Mouse (Mus musculus): ENCODE results near the gene Ide. TPM values are rescaled to one million over a fixed set of nuclear protein-coding genes. Genes with fewer than 3 reads are reported as not detected.

Ide gene
- polyA plus RNA-seq (2012; rRNA removed), result 91.8 and 96.7 TPM in 2 replicates

GRCm38 (mm10) chr19:37337752-37338151, at the start of gene Ide:
Gene Ide, minus strand, starts transcription at chr19:37337852.
- Histone ChIP-seq H3K4me1 (ENCODE audit: control insufficient read depth, insufficient read depth, low read length) (peaks cover 2% of the 10 kb centered on the region), H3K4me3 (ENCODE audit: control insufficient read depth, low read depth, low read length) (no peak within 1 kb of the TSS), H3K36me3 (ENCODE audit: control insufficient read depth, insufficient read depth, low read length) (no peaks in the 10 kb centered on the region), H3K27me3 (ENCODE audit: control insufficient read depth, insufficient read depth, low read length) (no peaks in the 10 kb centered on the region), H3K27ac (ENCODE audit: control insufficient read depth, insufficient read depth, low read depth, low read length) (no peak within 1 kb of the TSS)
- TF ChIP-seq CTCF (IDR thresholded peaks at IDR 0.05; ENCODE audit: control insufficient read depth, insufficient read depth, insufficient replicate concordance, low read depth, low read length) (no peak), POLR2A (IDR thresholded peaks at IDR 0.05; ENCODE audit: control insufficient read depth, low read depth, low read length) (no peak)

DNA sequence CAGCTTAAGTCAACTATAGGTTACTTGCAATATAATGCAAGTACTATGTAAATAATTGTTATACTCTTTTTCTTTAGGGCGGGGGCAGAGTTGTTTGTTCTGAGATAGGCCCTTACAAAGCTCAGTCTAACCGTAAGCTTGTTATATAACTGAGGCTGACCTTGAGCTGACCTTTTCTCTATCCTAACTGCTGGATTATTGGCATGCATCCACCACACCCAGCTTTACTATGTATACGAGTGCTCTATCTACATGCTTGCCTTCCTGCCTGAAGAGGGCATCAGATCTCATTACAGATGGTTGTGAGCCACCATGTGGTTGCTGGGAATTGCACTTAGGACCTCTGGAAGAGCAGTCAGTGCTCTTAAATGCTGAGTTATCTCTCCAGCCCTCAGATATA, 48.5 kb upstream of the Ide start:
- H3K27ac ChIP-seq (ENCODE audit: control insufficient read depth, insufficient read depth, low read depth, low read length), result no peak overlapping the region
- no peak overlapping the region for H3K4me3 ChIP-seq (ENCODE audit: control insufficient read depth, low read depth, low read length)
- no peaks in the 10 kb centered on the region for H3K4me1 ChIP-seq (ENCODE audit: control insufficient read depth, insufficient read depth, low read length)
- no peak for TF ChIP-seq CTCF (IDR thresholded peaks at IDR 0.05; ENCODE audit: control insufficient read depth, insufficient read depth, insufficient replicate concordance, low read depth, low read length)
- no peak for TF ChIP-seq POLR2A (IDR thresholded peaks at IDR 0.05; ENCODE audit: control insufficient read depth, low read depth, low read length)
- H3K27me3 ChIP-seq (ENCODE audit: control insufficient read depth, insufficient read depth, low read length), result no peaks in the 10 kb centered on the region
- H3K36me3 ChIP-seq (ENCODE audit: control insufficient read depth, insufficient read depth, low read length), result no peaks in the 10 kb centered on the region

- no peaks in the 10 kb centered on the region for H3K36me3 ChIP-seq (ENCODE audit: control insufficient read depth, insufficient read depth, low read length)
- no peak overlapping the region for H3K27ac ChIP-seq (ENCODE audit: control insufficient read depth, insufficient read depth, low read depth, low read length)
- H3K4me1 ChIP-seq (ENCODE audit: control insufficient read depth, insufficient read depth, low read length), result no peaks in the 10 kb centered on the region
- no peaks in the 10 kb centered on the region for H3K27me3 ChIP-seq (ENCODE audit: control insufficient read depth, insufficient read depth, low read length)
- no peak overlapping the region for H3K4me3 ChIP-seq (ENCODE audit: control insufficient read depth, low read depth, low read length)
- TF ChIP-seq CTCF (IDR thresholded peaks at IDR 0.05; ENCODE audit: control insufficient read depth, insufficient read depth, insufficient replicate concordance, low read depth, low read length) (no peak), POLR2A (IDR thresholded peaks at IDR 0.05; ENCODE audit: control insufficient read depth, low read depth, low read length) (no peak)
These were observed 41.2 kb upstream of the Ide start for GRCm38 (mm10) chr19:37378816-37379215.

GRCm38 (mm10) chr19:37377404-37377990, 39.8 kb upstream of the Ide start:
- no peak for TF ChIP-seq POLR2A (IDR thresholded peaks at IDR 0.05; ENCODE audit: control insufficient read depth, low read depth, low read length)
- Histone ChIP-seq H3K36me3 (ENCODE audit: control insufficient read depth, insufficient read depth, low read length) (no peaks in the 10 kb centered on the region), H3K27me3 (ENCODE audit: control insufficient read depth, insufficient read depth, low read length) (no peaks in the 10 kb centered on the region), H3K27ac (ENCODE audit: control insufficient read depth, insufficient read depth, low read depth, low read length) (no peak overlapping the region), H3K4me3 (ENCODE audit: control insufficient read depth, low read depth, low read length) (peak overlapping the region; percentile 36; the same call in 1 of the 2 replicates), H3K4me1 (ENCODE audit: control insufficient read depth, insufficient read depth, low read length) (no peaks in the 10 kb centered on the region)

GRCm38 (mm10) chr19:37376841-37377240, 39.2 kb upstream of the Ide start:
- TF ChIP-seq CTCF (IDR thresholded peaks at IDR 0.05; ENCODE audit: control insufficient read depth, insufficient read depth, insufficient replicate concordance, low read depth, low read length) (no peak), POLR2A (IDR thresholded peaks at IDR 0.05; ENCODE audit: control insufficient read depth, low read depth, low read length) (no peak)
- no peaks in the 10 kb centered on the region for H3K36me3 ChIP-seq (ENCODE audit: control insufficient read depth, insufficient read depth, low read length)
- H3K27ac ChIP-seq (ENCODE audit: control insufficient read depth, insufficient read depth, low read depth, low read length), result peak overlapping the region; percentile 93
- no peaks in the 10 kb centered on the region for H3K4me1 ChIP-seq (ENCODE audit: control insufficient read depth, insufficient read depth, low read length)
- no peaks in the 10 kb centered on the region for H3K27me3 ChIP-seq (ENCODE audit: control insufficient read depth, insufficient read depth, low read length)
- H3K4me3 ChIP-seq (ENCODE audit: control insufficient read depth, low read depth, low read length), result peak overlapping the region; percentile 99

DNA sequence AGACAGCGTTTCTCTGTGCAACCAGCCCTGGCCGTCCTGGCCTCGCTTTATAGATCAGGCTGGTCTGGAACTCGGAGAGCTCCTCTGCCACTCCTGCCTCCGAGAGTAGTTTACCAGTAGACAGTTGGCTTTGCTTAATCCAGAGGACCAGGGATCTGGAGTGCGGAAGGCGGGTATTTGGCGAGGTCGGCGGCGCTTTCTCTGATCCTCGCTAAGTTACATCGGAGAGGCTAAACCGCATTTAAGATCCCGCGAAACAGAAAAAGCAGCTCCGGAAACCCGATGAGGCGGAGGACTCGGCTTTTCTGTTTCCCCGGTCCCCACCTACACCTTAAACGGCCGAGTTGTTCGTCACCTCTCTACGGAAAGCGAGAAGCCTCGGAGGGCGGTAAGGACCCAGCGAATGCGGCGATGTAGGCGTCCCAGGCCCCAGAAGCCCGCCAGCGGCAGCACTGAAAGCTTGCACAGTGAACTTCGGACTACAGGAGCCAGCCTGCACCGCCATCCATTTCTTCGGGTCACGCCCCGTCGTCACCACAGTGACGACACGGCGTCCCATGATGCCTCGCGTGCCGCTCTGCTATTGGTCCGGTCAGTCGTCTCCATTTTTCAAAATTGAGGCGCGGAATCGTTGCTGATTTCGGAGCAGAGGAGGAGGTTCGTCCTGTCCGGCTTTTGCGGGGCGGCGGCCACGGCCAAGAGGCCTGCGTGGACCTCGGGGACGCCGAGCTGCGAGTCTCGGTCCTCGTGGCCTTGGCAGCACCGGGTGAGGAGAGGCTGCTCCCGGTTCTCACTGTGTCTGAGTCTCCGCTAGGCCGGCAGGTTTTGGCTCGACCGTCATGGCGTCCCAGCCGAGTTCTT, 38.3 kb upstream of the Ide start, which contains the start of gene Kif11:
Gene Kif11, plus strand, starts transcription at position 649 of the 861 bp plus-strand sequence.
- TF ChIP-seq POLR2A (IDR thresholded peaks at IDR 0.05; ENCODE audit: control insufficient read depth, low read depth, low read length) (peak; percentile 98), CTCF (IDR thresholded peaks at IDR 0.05; ENCODE audit: control insufficient read depth, insufficient read depth, insufficient replicate concordance, low read depth, low read length) (no peak)
- no peaks in the 10 kb centered on the region for H3K4me1 ChIP-seq (ENCODE audit: control insufficient read depth, insufficient read depth, low read length)
- H3K4me3 ChIP-seq (ENCODE audit: control insufficient read depth, low read depth, low read length), result peak within 1 kb of the TSS; percentile 99
- H3K27ac ChIP-seq (ENCODE audit: control insufficient read depth, insufficient read depth, low read depth, low read length), result peak within 1 kb of the TSS; percentile 93
- H3K27me3 ChIP-seq (ENCODE audit: control insufficient read depth, insufficient read depth, low read length), result no peaks in the 10 kb centered on the region
- H3K36me3 ChIP-seq (ENCODE audit: control insufficient read depth, insufficient read depth, low read length), result no peaks in the 10 kb centered on the region

GRCm38 (mm10) chr19:37374941-37375754, 37.5 kb upstream of the Ide start:
- H3K36me3 ChIP-seq (ENCODE audit: control insufficient read depth, insufficient read depth, low read length), result no peaks in the 10 kb centered on the region
- H3K4me3 ChIP-seq (ENCODE audit: control insufficient read depth, low read depth, low read length), result peak overlapping the region; percentile 99
- no peaks in the 10 kb centered on the region for H3K4me1 ChIP-seq (ENCODE audit: control insufficient read depth, insufficient read depth, low read length)
- TF ChIP-seq CTCF (IDR thresholded peaks at IDR 0.05; ENCODE audit: control insufficient read depth, insufficient read depth, insufficient replicate concordance, low read depth, low read length) (no peak), POLR2A (IDR thresholded peaks at IDR 0.05; ENCODE audit: control insufficient read depth, low read depth, low read length) (no peak)
- H3K27me3 ChIP-seq (ENCODE audit: control insufficient read depth, insufficient read depth, low read length), result no peaks in the 10 kb centered on the region
- H3K27ac ChIP-seq (ENCODE audit: control insufficient read depth, insufficient read depth, low read depth, low read length), result peak overlapping the region; percentile 85
